Mouse (Mus musculus) heart, adult 2 months (tissue): ENCODE results near the gene Kcna5.

Experiments
- CTCF ChIP-seq: fragments of 200-600 bp; IDR thresholded peaks from 2 replicates; pipeline ENCODE4 v1.8.1; 2022; ENCODE audit warnings: antibody characterized with exemption, mild to moderate bottlenecking, moderate library complexity
- EP300 ChIP-seq: fragments of 200-500 bp; IDR thresholded peaks from 2 replicates; pipeline ENCODE4 v1.6.1; 2011; ENCODE audit warnings: low read depth, low read length, control low read depth; ENCODE audit not compliant: insufficient read depth
- POLR2A ChIP-seq: fragments of 200-500 bp; IDR thresholded peaks from 2 replicates; pipeline ENCODE4 v1.6.1; 2011; ENCODE audit warnings: mild to moderate bottlenecking, low read depth, low read length, control low read depth; ENCODE audit not compliant: insufficient read depth

DNA sequence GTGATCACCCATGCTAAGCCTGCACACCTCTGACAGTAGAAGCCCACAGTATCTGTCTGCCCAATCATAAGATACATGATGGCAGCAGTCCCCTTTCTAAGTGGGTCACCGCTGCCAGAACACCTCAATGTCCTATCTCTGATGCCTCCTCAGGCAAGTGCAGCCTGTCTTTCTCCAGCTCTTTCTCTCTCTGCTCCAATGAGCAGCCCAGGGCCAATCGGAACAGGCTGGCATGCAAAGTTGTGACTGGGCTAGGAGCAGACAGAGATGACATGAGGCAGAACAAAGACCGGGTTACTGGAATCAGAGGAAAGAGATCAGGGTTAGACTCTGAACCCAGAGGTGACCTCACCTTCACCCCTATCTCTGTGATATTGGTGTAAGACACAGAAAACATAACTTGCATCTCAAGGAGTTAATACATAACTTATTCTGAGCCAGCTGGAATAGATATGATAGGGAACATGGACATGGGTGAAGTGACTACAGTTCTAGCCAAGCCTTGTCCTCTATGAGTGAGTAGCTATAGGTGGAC lies 21.4 kb downstream of the Kcna5 start:
- TF ChIP-seq CTCF, result no peak
- no peak for TF ChIP-seq POLR2A
- TF ChIP-seq EP300, result no peak
